Mouse (Mus musculus): ENCODE measurements around the gene Zfp459. TPM values are rescaled to one million over a fixed set of nuclear protein-coding genes. Genes with fewer than 3 reads are reported as not detected.
"Not testable (repeated sequence)": the region's sequence is repeated elsewhere in the genome, so short reads cannot be mapped to it uniquely, and the experiment has no call there.

The Zfp459 gene
- 0.20 and 0.43 TPM in 2 replicates for polyA plus RNA-seq (2012; rRNA removed)

- Histone ChIP-seq H3K4me1 (ENCODE audit: control insufficient read depth, insufficient read depth, low read length) (no peaks in the 10 kb centered on the region), H3K4me3 (replicated peaks; ENCODE audit: extremely low read depth, low read depth, low read length) (peak within 1 kb of the TSS; percentile 59)
- 2% methylated on average over 22 of the region's 22 CpGs for WGBS
- DNase-seq: peak; percentile 75
- TF ChIP-seq CTCF (IDR thresholded peaks at IDR 0.05; ENCODE audit: insufficient read depth, low read length) (no peak), POLR2A (IDR thresholded peaks at IDR 0.05; ENCODE audit: borderline replicate concordance, extremely low read depth, low read depth, low read length) (no peak)
These were observed at the start of gene Zfp459 for GRCm38 (mm10) chr13:67421207-67421857. Gene Zfp459 (minus strand): TSS chr13:67421418.

DNA sequence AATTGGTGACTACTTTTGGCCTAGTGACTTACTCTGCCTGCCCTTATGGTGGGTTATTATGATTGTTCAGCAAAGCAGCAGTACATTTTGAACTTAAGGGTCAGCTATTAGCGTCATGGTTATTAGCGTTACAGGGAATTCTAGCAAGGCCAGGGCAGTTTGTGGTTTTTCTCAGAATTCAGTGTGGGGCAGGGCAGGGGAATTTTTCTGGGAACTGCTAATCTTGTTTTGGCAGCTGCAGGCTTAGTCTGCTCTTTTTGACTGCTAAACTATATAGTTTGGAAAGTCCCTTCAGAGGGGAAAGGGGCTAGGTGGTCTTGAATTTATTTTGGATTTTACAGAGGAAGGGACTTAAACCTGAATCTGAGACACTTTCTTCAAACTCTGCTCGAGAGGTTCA is 48.1 kb upstream of the Zfp459 start:
- TF ChIP-seq CTCF (IDR thresholded peaks at IDR 0.05; ENCODE audit: insufficient read depth, low read length) (no peak), POLR2A (IDR thresholded peaks at IDR 0.05; ENCODE audit: borderline replicate concordance, extremely low read depth, low read depth, low read length) (no peak)
- no peak for DNase-seq
- H3K4me1 ChIP-seq (ENCODE audit: control insufficient read depth, insufficient read depth, low read length): no peaks in the 10 kb centered on the region
- 98% methylated on average over 3 of the region's 3 CpGs for WGBS
- no peak overlapping the region for H3K4me3 ChIP-seq (replicated peaks; ENCODE audit: extremely low read depth, low read depth, low read length)

GRCm38 (mm10) chr13:67463506-67464185 is 42.4 kb upstream of the Zfp459 start:
- not testable (repeated sequence) for H3K4me3 ChIP-seq (replicated peaks; ENCODE audit: extremely low read depth, low read depth, low read length); H3K4me1 ChIP-seq (ENCODE audit: control insufficient read depth, insufficient read depth, low read length); DNase-seq
- WGBS: 78% methylated on average over 3 of the region's 5 CpGs

DNA sequence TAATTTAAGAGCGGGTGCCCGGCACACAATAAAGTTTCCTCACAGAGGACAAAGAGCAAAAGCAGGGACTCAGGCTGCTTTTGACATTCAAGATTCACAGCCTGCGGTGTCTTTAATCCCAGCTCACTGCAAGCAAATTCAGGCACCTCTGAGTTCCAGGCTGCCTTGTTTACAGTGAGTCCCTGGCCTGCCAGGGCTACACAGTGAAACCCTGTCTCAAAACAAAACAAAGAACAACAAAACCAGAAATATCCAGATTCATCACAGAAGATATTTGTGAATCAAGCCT is 30.7 kb upstream of the Zfp459 start:
- no peak for TF ChIP-seq CTCF (IDR thresholded peaks at IDR 0.05; ENCODE audit: insufficient read depth, low read length)
- TF ChIP-seq POLR2A (IDR thresholded peaks at IDR 0.05; ENCODE audit: borderline replicate concordance, extremely low read depth, low read depth, low read length): no peak
- Histone ChIP-seq H3K4me3 (replicated peaks; ENCODE audit: extremely low read depth, low read depth, low read length) (peak overlapping the region; percentile 34), H3K4me1 (ENCODE audit: control insufficient read depth, insufficient read depth, low read length) (no peaks in the 10 kb centered on the region)
- no peak for DNase-seq
- 12% methylated on average over 3 of the region's 3 CpGs for WGBS

DNA sequence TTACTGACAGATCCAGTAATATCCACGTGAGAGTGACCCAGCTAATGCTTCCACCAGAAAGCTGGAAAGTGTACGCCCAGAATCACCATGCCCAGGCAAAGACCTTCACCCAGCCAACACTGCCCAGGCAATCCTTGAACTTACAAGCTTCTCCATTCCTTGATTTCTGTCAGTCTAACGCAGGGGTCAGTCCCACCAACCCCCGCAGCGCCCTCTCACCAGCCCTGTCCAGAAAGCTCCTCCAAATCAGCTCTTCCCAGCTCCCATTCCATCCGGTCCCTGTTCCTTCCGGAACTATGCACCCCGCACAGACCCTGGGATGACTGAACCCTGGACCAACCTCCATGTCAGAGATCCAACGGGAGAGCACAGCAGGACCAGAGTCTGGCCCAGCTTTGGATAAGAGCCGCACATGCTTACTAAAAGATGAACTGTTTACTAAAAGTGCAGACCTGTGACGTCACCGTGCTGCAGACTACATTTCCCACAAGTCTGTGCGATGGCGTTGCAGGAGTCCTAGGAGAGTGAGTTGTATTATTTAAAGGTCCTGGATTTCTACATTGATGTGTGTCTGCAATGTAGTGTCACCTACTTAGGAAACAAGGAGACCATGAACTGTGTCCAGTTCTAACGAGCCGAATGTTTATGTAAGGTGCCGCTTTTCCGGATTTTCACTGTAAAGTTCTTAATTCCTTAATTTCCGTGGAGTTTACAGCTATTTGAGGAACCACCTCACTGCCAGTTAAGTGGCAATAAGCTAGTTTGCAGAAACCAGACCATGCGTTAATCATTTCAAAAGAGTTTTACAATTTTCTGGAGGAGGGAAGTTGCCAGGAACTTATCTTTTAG is 30.2 kb upstream of the Zfp459 start, which contains the start of gene Zfp874a:
Gene Zfp874a (minus strand): TSS at position 453 of the 849 bp plus-strand sequence.
- peak within 1 kb of the TSS; percentile 77 for H3K4me3 ChIP-seq (replicated peaks; ENCODE audit: extremely low read depth, low read depth, low read length)
- no peaks in the 10 kb centered on the region for H3K4me1 ChIP-seq (ENCODE audit: control insufficient read depth, insufficient read depth, low read length)
- DNase-seq: peak; percentile 90
- under 1% methylated on average over 20 of the region's 20 CpGs for WGBS
- TF ChIP-seq POLR2A (IDR thresholded peaks at IDR 0.05; ENCODE audit: borderline replicate concordance, extremely low read depth, low read depth, low read length): peak; percentile 41; the same call in 1 of the 2 replicates
- no peak for TF ChIP-seq CTCF (IDR thresholded peaks at IDR 0.05; ENCODE audit: insufficient read depth, low read length)

DNA sequence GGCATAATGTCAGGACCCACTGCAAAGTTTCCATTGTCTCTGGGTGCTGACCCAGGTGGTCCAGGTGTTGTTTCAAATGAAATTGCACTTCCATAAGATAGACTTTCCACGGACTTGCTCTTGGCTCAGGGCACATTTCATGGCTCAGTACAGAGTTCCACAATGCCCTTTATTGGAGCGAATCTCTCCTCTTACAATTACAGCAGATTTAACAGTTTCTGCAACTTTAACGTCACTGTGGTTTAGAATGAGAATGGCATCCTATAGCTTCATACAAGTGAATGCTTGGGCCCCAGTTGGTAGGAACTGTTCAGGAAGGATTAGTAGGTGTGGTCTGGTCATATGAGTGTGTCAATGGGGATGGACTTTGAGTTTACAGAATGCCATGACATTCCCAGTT is 15.9 kb upstream of the Zfp459 start:
- 100% methylated on average over 1 of the region's 3 CpGs for WGBS
- not testable (repeated sequence) for H3K4me3 ChIP-seq (replicated peaks; ENCODE audit: extremely low read depth, low read depth, low read length); H3K4me1 ChIP-seq (ENCODE audit: control insufficient read depth, insufficient read depth, low read length); DNase-seq

GRCm38 (mm10) chr13:67428116-67428515 is 6.9 kb upstream of the Zfp459 start:
- H3K4me1 ChIP-seq (ENCODE audit: control insufficient read depth, insufficient read depth, low read length): no peaks in the 10 kb centered on the region
- H3K4me3 ChIP-seq (replicated peaks; ENCODE audit: extremely low read depth, low read depth, low read length): no peak overlapping the region
- TF ChIP-seq CTCF (IDR thresholded peaks at IDR 0.05; ENCODE audit: insufficient read depth, low read length) (no peak), POLR2A (IDR thresholded peaks at IDR 0.05; ENCODE audit: borderline replicate concordance, extremely low read depth, low read depth, low read length) (no peak)
- 75% methylated on average over 3 of the region's 3 CpGs for WGBS
- DNase-seq: no peak

- not testable (repeated sequence) for H3K4me1 ChIP-seq (ENCODE audit: control insufficient read depth, insufficient read depth, low read length)
These were observed 4.5 kb upstream of the Zfp459 start for GRCm38 (mm10) chr13:67425699-67426098.

GRCm38 (mm10) chr13:67422532-67422931 is 1.3 kb upstream of the Zfp459 start:
- H3K4me3 ChIP-seq (replicated peaks; ENCODE audit: extremely low read depth, low read depth, low read length); H3K4me1 ChIP-seq (ENCODE audit: control insufficient read depth, insufficient read depth, low read length); DNase-seq: not testable (repeated sequence)
- WGBS: 84% methylated on average over 2 of the region's 2 CpGs

More at GRCm38 (mm10) chr13:67425699-67426098, 4.5 kb upstream of the Zfp459 start:
- not testable (repeated sequence) for H3K4me3 ChIP-seq (replicated peaks; ENCODE audit: extremely low read depth, low read depth, low read length); DNase-seq

- peak overlapping the region; percentile 59 for H3K4me3 ChIP-seq (replicated peaks; ENCODE audit: extremely low read depth, low read depth, low read length)
- no peaks in the 10 kb centered on the region for H3K4me1 ChIP-seq (ENCODE audit: control insufficient read depth, insufficient read depth, low read length)
- DNase-seq: no peak
- WGBS: 34% methylated on average over 11 of the region's 11 CpGs
- no peak for TF ChIP-seq CTCF (IDR thresholded peaks at IDR 0.05; ENCODE audit: insufficient read depth, low read length)
- TF ChIP-seq POLR2A (IDR thresholded peaks at IDR 0.05; ENCODE audit: borderline replicate concordance, extremely low read depth, low read depth, low read length): no peak
These were observed 536 bp downstream of the Zfp459 start for GRCm38 (mm10) chr13:67420558-67421206.

Data from lung, adult 2 months (tissue).